Mouse (Mus musculus) cerebellum, adult (tissue): ENCODE measurements around the gene Rpp40.

Experiments
- ATAC-seq: cut with Nextera tagmentation; 2 replicates; pipeline ENCODE4 v1.9.2; 2017; ENCODE audit warnings: mild to moderate bottlenecking, moderate library complexity, mixed read lengths; ENCODE audit not compliant: insufficient number of reproducible peaks, low FRiP score, low TSS enrichment

Rpp40 gene

DNA sequence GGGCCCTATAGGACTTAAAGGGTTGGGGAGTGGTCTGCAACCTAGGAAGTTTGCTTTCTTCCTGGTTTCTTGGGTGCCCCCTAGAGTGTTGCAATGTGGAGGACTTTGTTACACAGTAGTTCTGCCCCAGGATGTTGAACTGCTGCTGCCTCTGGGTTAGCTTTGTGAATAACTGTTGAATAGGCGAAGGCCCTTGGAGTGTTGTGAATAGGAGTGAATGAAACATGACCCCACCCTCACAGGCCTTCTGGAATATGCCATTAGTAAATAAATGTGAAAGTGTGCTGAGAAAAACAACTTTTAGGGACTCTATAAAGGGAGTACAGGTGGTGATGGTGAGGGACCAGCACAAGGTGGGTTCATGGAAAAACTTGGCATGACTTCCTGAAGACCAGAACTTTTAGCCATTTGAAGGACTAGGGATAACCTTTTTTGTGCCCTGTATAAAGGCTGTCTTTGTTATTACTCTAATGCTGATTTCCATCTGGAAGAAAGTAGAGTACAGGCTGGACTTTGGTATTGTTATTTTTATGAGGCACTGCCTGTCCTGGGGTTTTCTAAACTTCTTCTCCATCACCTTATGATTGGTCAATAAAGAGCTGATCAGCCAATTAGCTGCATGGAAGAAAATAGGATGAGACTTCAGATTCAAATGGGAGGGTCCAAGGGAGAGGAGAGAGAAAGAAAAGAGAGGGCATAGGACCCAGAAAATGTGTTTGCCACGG, 53.1 kb downstream of the Rpp40 start:
- no peak for ATAC-seq

DNA sequence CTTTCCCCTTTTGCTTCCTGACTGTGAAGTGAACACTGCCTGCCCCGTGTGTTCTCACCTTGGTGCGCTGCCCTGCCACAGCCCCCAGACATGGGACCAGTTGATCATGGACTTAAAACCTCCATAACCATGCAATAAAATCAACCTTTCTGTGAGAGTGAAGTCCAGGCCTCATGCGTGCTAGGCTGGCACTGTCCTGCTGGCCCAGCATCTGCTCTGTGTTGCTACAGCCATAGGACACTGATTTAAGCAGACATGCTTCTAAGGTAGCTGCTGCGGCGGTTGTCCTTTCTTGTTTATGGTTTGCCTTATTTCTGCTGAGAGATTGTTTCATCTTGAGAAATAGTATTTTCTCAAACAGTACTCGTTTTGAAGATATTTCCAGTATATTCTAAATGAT, 54.6 kb downstream of the Rpp40 start:
- peak; percentile 79 for ATAC-seq

DNA sequence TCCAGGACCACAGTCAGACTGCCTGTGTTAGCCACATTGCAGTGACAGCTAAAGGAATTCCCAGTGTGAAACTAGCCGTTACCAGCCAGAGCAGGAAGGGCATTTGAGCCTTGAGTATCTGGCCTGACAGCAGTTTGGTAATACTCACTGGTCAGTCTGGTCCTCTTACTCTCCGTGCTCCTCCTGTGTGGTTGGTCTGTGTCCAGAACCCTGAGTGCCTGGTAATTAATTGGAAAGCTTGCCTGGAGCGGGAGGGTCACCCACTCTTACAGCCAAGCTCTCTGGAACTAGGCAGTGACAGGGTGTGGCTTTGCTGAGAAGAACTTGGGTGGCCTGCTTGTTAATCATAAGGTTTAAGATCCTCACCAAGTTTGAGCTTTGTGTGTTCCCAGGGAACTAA, 57.5 kb downstream of the Rpp40 start:
- ATAC-seq, result peak; percentile 79

DNA sequence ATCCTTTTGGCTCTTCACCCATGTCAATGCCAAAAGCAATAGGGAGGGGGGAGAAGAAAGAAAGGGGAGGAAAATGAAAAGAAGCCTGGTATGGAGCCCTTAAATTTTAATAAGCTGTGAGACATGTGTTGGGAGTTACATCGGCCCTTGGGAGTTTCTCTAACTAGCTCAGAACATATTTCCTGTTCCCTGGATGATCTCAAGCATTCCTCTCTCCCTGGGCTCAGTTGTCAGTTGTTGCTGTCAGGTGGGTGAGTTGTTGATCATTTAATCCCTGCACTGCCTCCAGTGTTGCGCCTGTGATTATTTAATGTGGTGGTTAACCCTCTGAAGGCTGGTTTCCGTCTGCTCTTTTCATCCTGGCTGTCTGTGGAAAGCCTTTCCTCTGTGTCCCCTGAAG, 60.9 kb downstream of the Rpp40 start:
- ATAC-seq, result no peak
